ENCODE assay signal across 17 mouse cellular contexts in genomic region chr2:6209746-6210145, GRCm38 (mm10).
"Had no signal": no experiment of that assay in that cellular context is flagged by ENCODE, and none has a peak within 500 bp of the region (broad histone marks: within the 10 kb centered on the region; RNA-seq: fewer than 3 reads in every experiment).

No protein-coding gene starts in this region.

- H3K9me3 ChIP-seq: limb, embryonic 13.5 days; liver, embryonic 13.5 days; megakaryocyte, embryonic 14.5 days; stomach, embryonic 15.5 days had no signal

- H3K9ac ChIP-seq: limb, embryonic 13.5 days; liver, embryonic 13.5 days; stomach, embryonic 15.5 days had no signal

- DNase-seq: kidney, adult 11 months; kidney, adult 9 months; kidney, postnatal 36 days; left cerebral cortex, postnatal 4 days; liver, embryonic 13.5 days; lung, adult 18-20 months; retina, postnatal 1 day; right cerebral cortex, postnatal 4 days; spleen, adult 18-20 months; thymus, adult 2 months; thymus, postnatal 36 days had no signal

- H3K27me3 ChIP-seq: limb, embryonic 13.5 days; megakaryocyte, embryonic 14.5 days; stomach, embryonic 15.5 days had no signal

- H3K36me3 ChIP-seq: limb, embryonic 13.5 days; liver, embryonic 13.5 days; stomach, embryonic 15.5 days had no signal

- H3K4me2 ChIP-seq: limb, embryonic 13.5 days; liver, embryonic 13.5 days; midbrain, embryonic 11.5 days; stomach, embryonic 15.5 days had no signal

- H3K27ac ChIP-seq: kidney, postnatal 0 days; limb, embryonic 13.5 days; liver, embryonic 13.5 days; stomach, embryonic 15.5 days had no signal

- ATAC-seq: midbrain, embryonic 16.5 days had no signal

- H3K4me3 ChIP-seq: limb, embryonic 13.5 days; liver, embryonic 13.5 days; megakaryocyte, embryonic 14.5 days; stomach, embryonic 15.5 days had no signal
